Mouse (Mus musculus): Measurements from ENCODE around the gene Elavl3. TPM values are rescaled to one million over a fixed set of nuclear protein-coding genes. Genes with fewer than 3 reads are reported as not detected.
A peak's percentile ranks its signal among the peaks of the same experiment; 100 is the strongest.
"Not testable (repeated sequence)": the region's sequence is repeated elsewhere in the genome, so short reads cannot be mapped to it uniquely, and the experiment has no call there.

The Elavl3 gene
- polyA plus RNA-seq, 1 experiment from 2014 or later = 0.04 TPM

DNA sequence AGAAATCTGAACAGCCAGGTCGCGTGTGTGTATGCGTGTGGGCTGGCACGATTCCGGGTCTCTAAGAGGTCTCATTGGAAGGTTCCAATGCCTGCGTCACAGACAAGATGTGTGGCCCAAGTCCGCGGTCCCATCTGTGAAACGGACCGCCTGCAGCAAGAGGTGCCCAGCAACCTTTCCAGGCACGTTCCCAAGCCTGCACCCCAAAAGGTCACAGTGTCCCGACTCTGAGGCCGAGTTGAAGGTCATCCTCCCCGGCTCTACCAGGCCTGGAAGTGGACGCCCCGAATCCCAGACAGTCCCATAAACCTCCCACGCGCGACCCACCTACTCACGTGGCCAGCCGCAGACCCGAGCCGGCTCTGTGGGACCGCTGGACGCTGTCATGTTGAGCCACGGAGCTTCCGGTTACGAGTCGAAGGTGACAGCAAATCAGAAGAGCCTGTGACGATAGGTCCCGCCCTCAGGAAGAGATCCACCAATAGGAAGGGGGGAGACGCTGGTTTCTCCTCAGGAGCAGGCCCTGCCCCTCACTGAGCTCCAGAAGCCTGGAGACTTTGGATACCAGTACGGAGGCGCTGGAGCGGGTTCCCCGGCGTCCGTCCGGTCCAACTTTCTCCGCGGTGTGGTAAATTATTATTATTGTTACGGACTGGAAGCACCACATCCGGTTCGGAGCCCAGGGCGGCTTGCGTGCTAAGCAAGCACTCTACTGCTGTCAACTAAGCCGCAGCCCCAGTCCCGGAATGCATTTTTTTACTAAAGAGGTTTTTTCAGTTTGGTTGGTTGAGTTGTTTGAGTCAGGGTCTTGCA, 33.4 kb upstream of the Elavl3 start, which contains the start of gene Ecsit:
Ecsit (minus strand) TSS at position 417 of the 813 bp plus-strand sequence.
- Histone ChIP-seq H3K27me3 (ENCODE audit: control insufficient read depth, insufficient read depth, low read depth, low read length) (no peaks in the 10 kb centered on the region), H3K9me3 (replicated peaks; ENCODE audit: control insufficient read depth, low read length) (no peaks in the 10 kb centered on the region), H3K9ac (ENCODE audit: low read depth, low read length) (peak within 1 kb of the TSS; percentile 77), H3K4me1 (ENCODE audit: control insufficient read depth, low read depth, low read length) (peaks cover 8% of the 10 kb centered on the region), H3K36me3 (ENCODE audit: control insufficient read depth, insufficient read depth) (no peaks in the 10 kb centered on the region), H3K4me3 (ENCODE audit: low read depth, low read length) (peak within 1 kb of the TSS; percentile 79), H3K4me2 (ENCODE audit: low read depth, low read length) (peak within 1 kb of the TSS; percentile 82), H3K27ac (ENCODE audit: low read length) (peak within 1 kb of the TSS; percentile 34; the same call in 1 of the 2 replicates)
- ATAC-seq (ENCODE audit: low read depth) = peak; percentile 99
- WGBS (ENCODE audit: insufficient replicate concordance) = under 1% methylated on average over 48 of the region's 48 CpGs

DNA sequence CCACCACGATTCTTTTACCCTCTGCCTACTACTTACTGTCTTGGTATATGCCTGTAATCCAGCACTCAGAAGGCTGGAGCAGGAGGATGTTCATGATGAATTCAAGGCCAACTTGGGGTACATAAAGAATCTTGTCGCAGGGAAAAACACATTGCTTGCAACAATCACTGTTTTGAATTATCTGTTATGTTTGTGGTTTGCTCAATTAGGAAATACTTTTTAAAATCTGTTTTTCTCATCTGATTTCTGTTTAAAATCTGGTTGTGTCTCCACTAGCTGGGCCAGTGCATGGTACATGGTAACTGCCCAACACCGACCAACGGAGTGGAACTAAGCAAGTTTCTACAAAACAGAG, 32.8 kb upstream of the Elavl3 start:
- H3K4me3 ChIP-seq (ENCODE audit: low read depth, low read length) = peak overlapping the region; percentile 79
- H3K4me2 ChIP-seq (ENCODE audit: low read depth, low read length) = peak overlapping the region; percentile 81
- no peak overlapping the region for H3K27ac ChIP-seq (ENCODE audit: low read length)
- no peaks in the 10 kb centered on the region for H3K9me3 ChIP-seq (replicated peaks; ENCODE audit: control insufficient read depth, low read length)
- no peak for ATAC-seq (ENCODE audit: low read depth)
- no peaks in the 10 kb centered on the region for H3K36me3 ChIP-seq (ENCODE audit: control insufficient read depth, insufficient read depth)
- 21% methylated on average over 4 of the region's 4 CpGs for WGBS (ENCODE audit: insufficient replicate concordance)
- peak overlapping the region; percentile 77 for H3K9ac ChIP-seq (ENCODE audit: low read depth, low read length)
- no peaks in the 10 kb centered on the region for H3K27me3 ChIP-seq (ENCODE audit: control insufficient read depth, insufficient read depth, low read depth, low read length)
- peaks cover 8% of the 10 kb centered on the region for H3K4me1 ChIP-seq (ENCODE audit: control insufficient read depth, low read depth, low read length)

DNA sequence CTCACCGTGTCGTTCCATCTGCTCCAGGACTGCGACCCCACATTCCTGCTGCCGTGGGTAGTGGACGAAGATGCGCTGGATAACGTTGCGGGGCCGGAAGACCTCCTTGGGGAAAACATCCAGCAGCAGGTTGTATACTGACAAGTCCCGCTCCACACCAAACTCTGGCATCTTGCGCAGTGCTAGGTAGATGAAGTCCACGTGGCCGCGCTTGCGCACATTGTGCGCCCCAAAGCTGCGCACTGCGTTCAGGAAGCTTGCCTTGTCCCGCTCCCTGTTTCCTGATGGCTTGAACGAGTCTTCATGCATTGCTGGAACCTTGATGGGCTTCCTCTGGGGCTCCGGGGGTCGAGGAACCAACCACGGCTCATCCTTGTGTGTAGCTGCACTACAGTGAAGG, 24.4 kb upstream of the Elavl3 start:
- no peak overlapping the region for H3K9ac ChIP-seq (ENCODE audit: low read depth, low read length)
- H3K4me3 ChIP-seq (ENCODE audit: low read depth, low read length) = no peak overlapping the region
- no peak overlapping the region for H3K27ac ChIP-seq (ENCODE audit: low read length)
- ATAC-seq (ENCODE audit: low read depth) = no peak
- WGBS (ENCODE audit: insufficient replicate concordance) = 87% methylated on average over 23 of the region's 23 CpGs
- no peaks in the 10 kb centered on the region; the same call in 1 of the 2 replicates for H3K36me3 ChIP-seq (ENCODE audit: control insufficient read depth, insufficient read depth)
- no peak overlapping the region for H3K4me2 ChIP-seq (ENCODE audit: low read depth, low read length)
- no peaks in the 10 kb centered on the region for H3K9me3 ChIP-seq (replicated peaks; ENCODE audit: control insufficient read depth, low read length)
- H3K27me3 ChIP-seq (ENCODE audit: control insufficient read depth, insufficient read depth, low read depth, low read length) = no peaks in the 10 kb centered on the region
- peaks cover 6% of the 10 kb centered on the region for H3K4me1 ChIP-seq (ENCODE audit: control insufficient read depth, low read depth, low read length)

DNA sequence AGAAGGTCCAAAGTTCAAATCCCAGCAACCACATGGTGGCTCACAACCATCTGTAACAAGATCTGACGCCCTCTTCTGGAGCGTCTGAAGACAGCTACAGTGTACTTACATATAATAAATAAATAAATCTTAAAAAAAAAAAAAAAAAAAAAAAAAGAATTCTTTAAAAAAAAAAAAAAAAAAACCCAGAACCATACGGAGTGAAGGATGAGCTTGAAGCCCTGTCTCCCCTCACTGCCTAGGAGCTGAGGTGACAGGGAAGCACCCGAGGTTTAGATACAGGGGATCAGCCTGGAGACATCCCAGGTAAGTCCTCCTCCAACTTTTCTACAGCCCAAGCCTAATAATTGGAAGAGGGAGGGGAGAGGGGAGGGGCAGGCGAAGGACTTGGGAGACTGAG, 24.0 kb upstream of the Elavl3 start:
- not testable (repeated sequence) for H3K27ac ChIP-seq (ENCODE audit: low read length); H3K36me3 ChIP-seq (ENCODE audit: control insufficient read depth, insufficient read depth); H3K27me3 ChIP-seq (ENCODE audit: control insufficient read depth, insufficient read depth, low read depth, low read length); H3K4me3 ChIP-seq (ENCODE audit: low read depth, low read length); H3K9ac ChIP-seq (ENCODE audit: low read depth, low read length); H3K9me3 ChIP-seq (replicated peaks; ENCODE audit: control insufficient read depth, low read length); H3K4me1 ChIP-seq (ENCODE audit: control insufficient read depth, low read depth, low read length); ATAC-seq (ENCODE audit: low read depth); H3K4me2 ChIP-seq (ENCODE audit: low read depth, low read length)
- 66% methylated on average over 5 of the region's 5 CpGs for WGBS (ENCODE audit: insufficient replicate concordance)

DNA sequence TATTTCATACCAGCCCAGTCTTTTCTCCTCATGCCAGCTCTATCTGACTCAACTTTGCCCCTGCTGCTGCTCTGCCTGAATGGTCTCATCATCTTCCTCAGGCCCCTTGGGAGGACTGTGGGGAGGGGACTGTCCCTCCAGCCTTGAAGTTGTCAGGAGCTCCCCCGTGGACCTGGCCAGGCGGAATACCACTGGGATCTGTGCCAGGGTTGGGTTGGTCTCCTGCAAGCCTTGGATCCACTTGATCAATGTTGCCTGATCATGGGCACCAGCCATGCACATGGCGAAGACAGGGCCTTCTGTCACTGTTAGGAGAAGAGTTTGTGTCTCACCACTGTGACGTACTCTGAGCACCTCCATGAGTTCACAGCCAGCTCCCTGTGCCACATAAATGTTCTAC, 20.5 kb upstream of the Elavl3 start:
- ATAC-seq (ENCODE audit: low read depth) = no peak
- Histone ChIP-seq H3K4me3 (ENCODE audit: low read depth, low read length) (no peak overlapping the region), H3K36me3 (ENCODE audit: control insufficient read depth, insufficient read depth) (no peaks in the 10 kb centered on the region; the same call in 1 of the 2 replicates), H3K4me1 (ENCODE audit: control insufficient read depth, low read depth, low read length) (peaks cover 9% of the 10 kb centered on the region), H3K9me3 (replicated peaks; ENCODE audit: control insufficient read depth, low read length) (no peaks in the 10 kb centered on the region), H3K27ac (ENCODE audit: low read length) (no peak overlapping the region), H3K9ac (ENCODE audit: low read depth, low read length) (no peak overlapping the region), H3K27me3 (ENCODE audit: control insufficient read depth, insufficient read depth, low read depth, low read length) (no peaks in the 10 kb centered on the region), H3K4me2 (ENCODE audit: low read depth, low read length) (no peak overlapping the region)
- 85% methylated on average over 4 of the region's 4 CpGs for WGBS (ENCODE audit: insufficient replicate concordance)

DNA sequence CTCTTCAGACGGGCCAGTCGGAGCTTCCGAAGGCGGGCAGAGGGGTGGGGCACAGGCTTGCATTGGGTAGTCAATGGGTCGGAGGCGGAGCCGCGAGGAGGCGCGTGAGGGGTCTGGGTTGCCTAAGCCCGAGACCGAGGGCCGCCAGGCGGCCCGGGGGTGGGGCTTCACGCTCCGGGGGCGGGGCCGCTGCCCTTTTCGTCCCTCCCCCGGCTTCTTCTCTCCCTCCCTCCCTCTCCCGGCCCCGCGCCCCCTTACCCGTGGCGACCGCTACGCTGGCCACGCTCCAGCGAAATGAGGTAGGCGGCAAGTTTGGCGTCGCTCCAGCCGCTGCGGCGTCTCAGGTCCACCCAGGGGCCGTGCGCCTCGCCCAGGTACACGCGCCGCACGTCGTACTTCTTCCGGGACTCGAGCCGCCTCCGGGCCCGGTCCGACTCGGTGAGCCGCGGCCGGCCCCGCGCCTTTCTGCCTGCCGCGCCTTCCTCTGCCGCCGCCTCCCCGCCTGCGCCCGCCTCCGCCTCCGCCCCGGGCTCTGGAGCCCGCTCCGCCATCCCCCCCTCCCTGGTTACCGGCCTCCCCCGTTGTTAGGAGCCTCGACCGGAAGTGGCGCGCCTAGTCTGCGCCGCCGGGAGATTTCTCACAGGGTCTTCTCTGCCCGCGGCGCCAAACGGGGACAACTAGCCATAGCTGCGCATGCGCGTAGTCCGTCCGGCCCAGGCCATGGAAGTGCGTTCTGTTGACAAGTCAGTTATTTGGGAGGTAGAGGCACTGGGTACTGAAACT, 19.2 kb upstream of the Elavl3 start, which contains the start of the genes Gm49318 and Zfp653:
Gm49318 (minus strand) TSS at position 469 of the 783 bp plus-strand sequence.
Zfp653 (minus strand) TSS at position 586 of the 783 bp plus-strand sequence.
- Histone ChIP-seq H3K4me2 (ENCODE audit: low read depth, low read length) (peak within 1 kb of the TSS; percentile 75), H3K9ac (ENCODE audit: low read depth, low read length) (peak within 1 kb of the TSS; percentile 91), H3K9me3 (replicated peaks; ENCODE audit: control insufficient read depth, low read length) (no peaks in the 10 kb centered on the region), H3K36me3 (ENCODE audit: control insufficient read depth, insufficient read depth) (no peaks in the 10 kb centered on the region; the same call in 1 of the 2 replicates), H3K4me3 (ENCODE audit: low read depth, low read length) (peak within 1 kb of the TSS; percentile 89), H3K4me1 (ENCODE audit: control insufficient read depth, low read depth, low read length) (peaks cover 12% of the 10 kb centered on the region), H3K27me3 (ENCODE audit: control insufficient read depth, insufficient read depth, low read depth, low read length) (no peaks in the 10 kb centered on the region), H3K27ac (ENCODE audit: low read length) (peak within 1 kb of the TSS; percentile 95)
- WGBS (ENCODE audit: insufficient replicate concordance) = under 1% methylated on average over 72 of the region's 87 CpGs
- peak; percentile 93 for ATAC-seq (ENCODE audit: low read depth)

DNA sequence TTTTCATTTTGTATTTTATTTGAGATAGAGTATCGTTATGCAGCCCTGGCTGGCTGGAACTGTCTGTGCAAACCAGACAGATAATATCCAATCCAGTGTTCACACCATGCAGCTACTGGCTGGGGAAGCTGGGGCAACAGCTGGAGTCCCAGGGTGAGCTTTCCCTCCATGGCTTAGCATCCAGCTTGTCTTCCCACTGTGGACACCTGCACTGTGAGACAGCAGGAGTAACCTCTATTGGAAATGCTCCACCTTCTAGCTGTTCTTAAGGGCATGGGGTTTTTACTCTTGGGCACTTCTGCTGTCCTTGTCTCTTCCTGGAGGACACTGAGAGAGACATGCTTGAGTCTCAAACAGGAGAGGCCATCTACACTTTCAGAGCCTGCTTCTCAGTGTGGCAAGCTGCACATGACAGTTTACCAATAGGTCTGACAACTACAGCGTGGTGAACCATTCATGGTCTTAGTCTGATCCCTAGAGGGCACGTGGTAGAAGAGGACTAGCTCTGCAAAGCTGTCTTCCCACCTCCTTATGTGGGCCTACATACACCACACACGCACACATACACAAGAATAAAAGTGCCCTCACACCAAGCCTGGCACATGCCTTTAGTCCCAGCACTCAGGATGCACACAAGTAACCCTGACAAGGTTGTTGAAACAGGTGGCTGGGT, 18.2 kb upstream of the Elavl3 start:
- peak overlapping the region; percentile 75 for H3K4me2 ChIP-seq (ENCODE audit: low read depth, low read length)
- no peak for ATAC-seq (ENCODE audit: low read depth)
- H3K9ac ChIP-seq (ENCODE audit: low read depth, low read length) = peak overlapping the region; percentile 91
- no peaks in the 10 kb centered on the region for H3K27me3 ChIP-seq (ENCODE audit: control insufficient read depth, insufficient read depth, low read depth, low read length)
- H3K4me3 ChIP-seq (ENCODE audit: low read depth, low read length) = peak overlapping the region; percentile 89
- peak overlapping the region; percentile 95 for H3K27ac ChIP-seq (ENCODE audit: low read length)
- H3K9me3 ChIP-seq (replicated peaks; ENCODE audit: control insufficient read depth, low read length) = no peaks in the 10 kb centered on the region
- H3K4me1 ChIP-seq (ENCODE audit: control insufficient read depth, low read depth, low read length) = peaks cover 14% of the 10 kb centered on the region
- H3K36me3 ChIP-seq (ENCODE audit: control insufficient read depth, insufficient read depth) = peaks cover 2% of the 10 kb centered on the region; the same call in 1 of the 2 replicates
- WGBS (ENCODE audit: insufficient replicate concordance) = 57% methylated on average over 4 of the region's 4 CpGs

DNA sequence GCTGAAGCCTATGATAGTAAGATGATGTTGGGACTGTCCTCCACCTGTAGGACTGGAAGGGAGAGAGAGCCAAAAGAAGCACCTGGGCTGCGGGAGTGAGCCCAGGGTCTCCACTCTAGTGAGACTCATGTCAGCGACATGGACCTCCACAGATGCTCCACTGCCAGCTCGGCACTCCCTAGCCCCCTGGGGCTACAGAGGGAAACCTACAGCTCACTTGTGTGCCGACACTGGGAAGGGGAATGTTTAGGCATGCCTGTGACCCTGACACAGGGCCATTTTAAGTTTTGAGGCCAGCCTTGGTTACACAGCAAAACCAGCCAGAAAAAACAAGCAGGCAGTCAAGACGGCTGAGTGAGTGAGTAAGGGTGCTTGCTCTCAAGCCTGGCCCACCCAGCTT, 15.4 kb upstream of the Elavl3 start:
- H3K4me3 ChIP-seq (ENCODE audit: low read depth, low read length) = no peak overlapping the region
- 80% methylated on average over 5 of the region's 5 CpGs for WGBS (ENCODE audit: insufficient replicate concordance)
- H3K4me1 ChIP-seq (ENCODE audit: control insufficient read depth, low read depth, low read length) = peaks cover 14% of the 10 kb centered on the region
- peaks cover 5% of the 10 kb centered on the region; the same call in 1 of the 2 replicates for H3K36me3 ChIP-seq (ENCODE audit: control insufficient read depth, insufficient read depth)
- no peak overlapping the region for H3K4me2 ChIP-seq (ENCODE audit: low read depth, low read length)
- ATAC-seq (ENCODE audit: low read depth) = no peak
- no peaks in the 10 kb centered on the region for H3K9me3 ChIP-seq (replicated peaks; ENCODE audit: control insufficient read depth, low read length)
- no peak overlapping the region for H3K27ac ChIP-seq (ENCODE audit: low read length)
- no peak overlapping the region for H3K9ac ChIP-seq (ENCODE audit: low read depth, low read length)
- H3K27me3 ChIP-seq (ENCODE audit: control insufficient read depth, insufficient read depth, low read depth, low read length) = no peaks in the 10 kb centered on the region

Data from liver, embryonic 16.5 days (tissue).